Mouse (Mus musculus): ENCODE results near the gene Cryab.

Gene Cryab

GRCm38 (mm10) chr9:50751323-50751722, at the start of gene Cryab:
Gene Cryab (plus strand): TSS chr9:50751325.
- DNase-seq (ENCODE audit: low spot score) = no peak

- DNase-seq (ENCODE audit: low spot score) = no peak
These were observed 46.2 kb upstream of the Cryab start for GRCm38 (mm10) chr9:50704907-50705306.

GRCm38 (mm10) chr9:50709108-50709507, 42.0 kb upstream of the Cryab start:
- no peak for DNase-seq (ENCODE audit: low spot score)

- DNase-seq (ENCODE audit: low spot score) = no peak
These were observed 39.8 kb upstream of the Cryab start for GRCm38 (mm10) chr9:50711337-50711736.

GRCm38 (mm10) chr9:50714188-50714587, 36.9 kb upstream of the Cryab start:
- DNase-seq (ENCODE audit: low spot score) = no peak

GRCm38 (mm10) chr9:50718878-50719277, 32.2 kb upstream of the Cryab start:
- no peak for DNase-seq (ENCODE audit: low spot score)

- no peak for DNase-seq (ENCODE audit: low spot score)
These were observed 30.1 kb upstream of the Cryab start for GRCm38 (mm10) chr9:50721061-50721460.

- DNase-seq (ENCODE audit: low spot score) = no peak
These were observed 28.6 kb upstream of the Cryab start for GRCm38 (mm10) chr9:50722451-50722911.

GRCm38 (mm10) chr9:50723406-50723805, 27.7 kb upstream of the Cryab start:
- peak; percentile 52 for DNase-seq (ENCODE audit: low spot score)

GRCm38 (mm10) chr9:50724147-50724546, 27.0 kb upstream of the Cryab start:
- DNase-seq (ENCODE audit: low spot score) = no peak

- no peak for DNase-seq (ENCODE audit: low spot score)
These were observed 26.3 kb upstream of the Cryab start for GRCm38 (mm10) chr9:50724661-50725330.

- no peak for DNase-seq (ENCODE audit: low spot score)
These were observed 25.1 kb upstream of the Cryab start for GRCm38 (mm10) chr9:50725921-50726590.

- no peak for DNase-seq (ENCODE audit: low spot score)
These were observed 23.8 kb upstream of the Cryab start for GRCm38 (mm10) chr9:50727171-50727924.

GRCm38 (mm10) chr9:50727925-50728651, 23.0 kb upstream of the Cryab start:
- DNase-seq (ENCODE audit: low spot score) = no peak

- no peak for DNase-seq (ENCODE audit: low spot score)
These were observed 21.5 kb upstream of the Cryab start for GRCm38 (mm10) chr9:50729600-50729999.

- no peak for DNase-seq (ENCODE audit: low spot score)
These were observed 18.6 kb upstream of the Cryab start for GRCm38 (mm10) chr9:50732560-50732959.

- no peak for DNase-seq (ENCODE audit: low spot score)
These were observed 16.1 kb upstream of the Cryab start for GRCm38 (mm10) chr9:50734989-50735388.

GRCm38 (mm10) chr9:50738914-50739870, 11.9 kb upstream of the Cryab start, which contains the start of gene Dixdc1:
Gene Dixdc1 (minus strand): TSS chr9:50739517.
- peak; percentile 79 for DNase-seq (ENCODE audit: low spot score)

GRCm38 (mm10) chr9:50740867-50741784, 10.0 kb upstream of the Cryab start:
- no peak for DNase-seq (ENCODE audit: low spot score)

- DNase-seq (ENCODE audit: low spot score) = no peak
These were observed 8.9 kb upstream of the Cryab start for GRCm38 (mm10) chr9:50742261-50742660.

All from ovary, postnatal 10 days (tissue).